Mouse (Mus musculus) hindbrain, embryonic 13.5 days (tissue): ENCODE measurements around the gene Chn2. TPM values are rescaled to one million over a fixed set of nuclear protein-coding genes. Genes with fewer than 3 reads are reported as not detected.

Experiments used
- ATAC-seq: fragments of 200-750 bp; cut with Nextera tagmentation; 2 replicates; pipeline ENCODE4 v1.8.0; 2017; ENCODE audit warnings: moderate TSS enrichment; ENCODE audit not compliant: low FRiP score
- H3K27ac ChIP-seq: fragments of 300-500 bp; sonication (generic); 2 replicates; pipeline ENCODE4 v1.5.1; 2015; ENCODE audit warnings: inconsistent platforms, mild to moderate bottlenecking, moderate library complexity
- H3K27me3 ChIP-seq: fragments of 300-500 bp; sonication (generic); 2 replicates; pipeline ENCODE4 v1.6.1; 2015; ENCODE audit warnings: mild to moderate bottlenecking, inconsistent platforms
- H3K36me3 ChIP-seq: fragments of 300-500 bp; sonication (generic); 2 replicates; pipeline ENCODE4 v1.6.1; 2015; ENCODE audit warnings: mild to moderate bottlenecking, inconsistent platforms
- H3K4me1 ChIP-seq: fragments of 300-500 bp; sonication (generic); replicated peaks from 2 replicates; pipeline ENCODE4 v1.6.1; 2015; ENCODE audit warnings: inconsistent platforms
- H3K4me2 ChIP-seq: fragments of 300-500 bp; sonication (generic); 2 replicates; pipeline ENCODE4 v1.6.1; 2015; ENCODE audit warnings: inconsistent platforms, mild to moderate bottlenecking, moderate library complexity
- H3K4me3 ChIP-seq: fragments of 300-500 bp; sonication (generic); 2 replicates; pipeline ENCODE4 v1.5.1; 2015; ENCODE audit warnings: mild to moderate bottlenecking, inconsistent platforms
- H3K9ac ChIP-seq: fragments of 300-500 bp; sonication (generic); 2 replicates; pipeline ENCODE4 v1.6.1; 2015; ENCODE audit warnings: mild to moderate bottlenecking, inconsistent platforms
- H3K9me3 ChIP-seq: fragments of 300-500 bp; sonication (generic); 2 replicates; pipeline ENCODE4 v1.6.1; 2016; ENCODE audit warnings: inconsistent platforms
- WGBS: fragments of 180-500 bp; shearing (Covaris S2); methylation state at CpG from one replicate; pipeline ENCODE4 v1.1.7; 2015; 5-methylcytosine and 5-hydroxymethylcytosine counted together
- polyA plus RNA-seq: library from polyadenylated mRNA; unstranded; fragments of >200 nt; fragmentation: Nextera tagmentation; extraction: Ambion mirVana; gene quantifications from 2 replicates; pipeline ENCODE4 v1.2.1, GENCODE M21; 2015

The Chn2 gene
- polyA plus RNA-seq, 1 experiment from 2014 or later, result 31.5 TPM

DNA sequence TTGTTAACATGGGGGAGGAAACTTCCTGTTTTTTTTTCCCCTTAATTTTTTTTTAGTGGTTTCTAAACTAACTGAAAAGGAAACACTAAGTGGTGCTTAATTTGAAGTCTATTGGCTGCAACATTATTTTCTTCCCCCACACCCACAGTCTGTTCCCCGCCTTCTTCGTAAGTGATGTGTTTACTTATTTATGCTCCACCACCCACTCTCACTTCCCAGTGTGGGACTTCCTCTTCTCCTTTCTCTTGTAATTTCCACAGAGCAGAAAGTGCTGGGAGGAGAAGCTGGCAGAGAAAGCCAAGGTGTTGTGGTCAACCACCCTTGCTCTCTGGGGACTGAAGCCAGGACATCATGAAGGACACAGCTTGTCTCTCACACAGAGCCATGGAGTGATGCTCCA lies 43.2 kb downstream of the Chn2 start:
- 84% methylated on average over 2 of the region's 2 CpGs for WGBS
- no peaks in the 10 kb centered on the region for H3K9me3 ChIP-seq
- ATAC-seq, result no peak
- 0 out of 2 replicates have a peak, but pooled peaks cover 3% of the 10 kb centered on the region for H3K4me1 ChIP-seq
- no peaks in the 10 kb centered on the region for H3K36me3 ChIP-seq
- no peak overlapping the region for H3K4me3 ChIP-seq
- H3K9ac ChIP-seq, result no peak overlapping the region
- no peaks in the 10 kb centered on the region for H3K27me3 ChIP-seq
- H3K27ac ChIP-seq, result no peak overlapping the region
- no peak overlapping the region for H3K4me2 ChIP-seq

DNA sequence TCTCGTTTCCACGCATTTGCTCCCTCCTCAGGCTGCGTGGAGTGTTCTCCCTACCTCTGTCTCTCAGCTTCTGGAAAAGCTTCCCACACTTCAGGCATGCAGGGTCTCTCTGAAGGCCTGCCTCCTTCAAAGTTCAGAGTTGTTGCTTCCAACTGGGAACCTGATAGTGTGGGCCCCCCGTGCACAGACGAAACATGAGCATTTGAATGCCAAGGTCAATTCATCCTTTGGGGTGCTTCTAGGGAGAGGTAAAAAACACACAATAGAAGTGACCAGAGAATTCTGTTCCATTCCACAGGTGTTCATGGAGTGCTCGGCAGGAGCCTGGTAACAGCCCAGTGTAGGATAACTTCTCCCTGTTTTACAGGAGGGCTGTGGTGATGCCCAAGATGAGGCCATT lies 44.7 kb downstream of the Chn2 start:
- ATAC-seq, result no peak
- Histone ChIP-seq H3K4me2 (no peak overlapping the region), H3K9ac (no peak overlapping the region), H3K27me3 (no peaks in the 10 kb centered on the region), H3K9me3 (no peaks in the 10 kb centered on the region), H3K27ac (no peak overlapping the region), H3K4me1 (0 out of 2 replicates have a peak, but pooled peaks cover 3% of the 10 kb centered on the region), H3K36me3 (no peaks in the 10 kb centered on the region), H3K4me3 (no peak overlapping the region)
- WGBS, result 83% methylated on average over 6 of the region's 6 CpGs

GRCm38 (mm10) chr6:54085009-54085408 lies 45.7 kb downstream of the Chn2 start:
- Histone ChIP-seq H3K27ac (no peak overlapping the region), H3K4me1 (0 out of 2 replicates have a peak, but pooled peaks cover 3% of the 10 kb centered on the region), H3K9ac (no peak overlapping the region), H3K4me3 (no peak overlapping the region), H3K36me3 (no peaks in the 10 kb centered on the region), H3K9me3 (no peaks in the 10 kb centered on the region), H3K27me3 (no peaks in the 10 kb centered on the region), H3K4me2 (no peak overlapping the region)
- WGBS, result 79% methylated on average over 9 of the region's 9 CpGs
- ATAC-seq, result no peak

GRCm38 (mm10) chr6:54088168-54088567 lies 48.8 kb downstream of the Chn2 start:
- WGBS, result 90% methylated on average over 4 of the region's 4 CpGs
- ATAC-seq, result no peak
- no peak overlapping the region for H3K4me3 ChIP-seq

GRCm38 (mm10) chr6:54090822-54091221 lies 51.5 kb downstream of the Chn2 start:
- no peak overlapping the region for H3K9ac ChIP-seq
- 73% methylated on average over 3 of the region's 3 CpGs for WGBS
- H3K4me3 ChIP-seq, result no peak overlapping the region
- no peaks in the 10 kb centered on the region for H3K9me3 ChIP-seq
- no peak overlapping the region for H3K27ac ChIP-seq
- no peaks in the 10 kb centered on the region for H3K36me3 ChIP-seq
- no peaks in the 10 kb centered on the region for H3K4me1 ChIP-seq
- no peak overlapping the region for H3K4me2 ChIP-seq
- ATAC-seq, result no peak
- no peaks in the 10 kb centered on the region for H3K27me3 ChIP-seq

More at GRCm38 (mm10) chr6:54088168-54088567, 48.8 kb downstream of the Chn2 start:
- H3K9me3 ChIP-seq, result no peaks in the 10 kb centered on the region
- no peak overlapping the region for H3K9ac ChIP-seq
- no peak overlapping the region for H3K4me2 ChIP-seq
- H3K4me1 ChIP-seq, result no peaks in the 10 kb centered on the region
- no peak overlapping the region for H3K27ac ChIP-seq
- no peaks in the 10 kb centered on the region for H3K36me3 ChIP-seq
- no peaks in the 10 kb centered on the region for H3K27me3 ChIP-seq

GRCm38 (mm10) chr6:54092920-54093319 lies 53.6 kb downstream of the Chn2 start:
- no peak overlapping the region for H3K4me2 ChIP-seq
- WGBS, result 84% methylated on average over 3 of the region's 3 CpGs
- peaks cover 5% of the 10 kb centered on the region; the same call in 1 of the 2 replicates for H3K27me3 ChIP-seq
- H3K9me3 ChIP-seq, result no peaks in the 10 kb centered on the region
- no peak overlapping the region for H3K9ac ChIP-seq
- ATAC-seq, result no peak
- no peak overlapping the region for H3K4me3 ChIP-seq
- H3K27ac ChIP-seq, result no peak overlapping the region
- no peaks in the 10 kb centered on the region for H3K36me3 ChIP-seq
- H3K4me1 ChIP-seq, result peaks cover 10% of the 10 kb centered on the region

DNA sequence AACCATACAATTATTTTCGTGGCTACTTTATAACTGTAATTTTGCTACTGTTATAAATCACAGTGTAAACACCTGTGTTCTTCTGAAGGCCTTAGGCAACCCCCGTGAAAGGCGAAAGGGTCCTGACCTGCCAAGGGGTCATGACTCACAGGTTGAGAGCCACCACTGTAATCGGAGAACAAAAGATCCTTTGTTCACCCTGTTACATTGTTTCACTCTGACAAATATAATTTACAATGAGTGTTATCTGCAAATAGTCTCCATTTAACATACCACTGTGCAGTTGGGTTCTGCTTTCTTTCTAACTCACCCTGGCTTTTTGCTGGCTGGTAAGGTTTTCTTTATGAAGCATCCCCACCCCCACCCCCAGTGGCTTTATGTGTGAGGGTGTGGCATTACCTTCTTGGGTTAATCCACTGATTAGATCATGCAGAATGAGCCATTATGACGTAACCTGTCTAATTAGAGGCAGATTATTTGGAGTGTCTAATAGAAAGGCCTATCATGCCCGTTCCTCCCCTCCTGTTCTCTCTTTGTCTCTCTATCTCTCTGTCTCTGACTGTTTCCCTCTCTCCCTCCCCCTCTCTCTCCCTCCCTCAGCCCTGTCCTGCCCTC lies 56.9 kb downstream of the Chn2 start:
- WGBS, result 24% methylated on average over 6 of the region's 6 CpGs
- no peak for ATAC-seq
- no peak overlapping the region for H3K27ac ChIP-seq
- no peak overlapping the region for H3K4me2 ChIP-seq
- peaks cover 10% of the 10 kb centered on the region for H3K4me1 ChIP-seq
- no peaks in the 10 kb centered on the region for H3K9me3 ChIP-seq
- no peak overlapping the region for H3K9ac ChIP-seq
- H3K36me3 ChIP-seq, result no peaks in the 10 kb centered on the region
- H3K4me3 ChIP-seq, result no peak overlapping the region
- H3K27me3 ChIP-seq, result peaks cover 5% of the 10 kb centered on the region; the same call in 1 of the 2 replicates

DNA sequence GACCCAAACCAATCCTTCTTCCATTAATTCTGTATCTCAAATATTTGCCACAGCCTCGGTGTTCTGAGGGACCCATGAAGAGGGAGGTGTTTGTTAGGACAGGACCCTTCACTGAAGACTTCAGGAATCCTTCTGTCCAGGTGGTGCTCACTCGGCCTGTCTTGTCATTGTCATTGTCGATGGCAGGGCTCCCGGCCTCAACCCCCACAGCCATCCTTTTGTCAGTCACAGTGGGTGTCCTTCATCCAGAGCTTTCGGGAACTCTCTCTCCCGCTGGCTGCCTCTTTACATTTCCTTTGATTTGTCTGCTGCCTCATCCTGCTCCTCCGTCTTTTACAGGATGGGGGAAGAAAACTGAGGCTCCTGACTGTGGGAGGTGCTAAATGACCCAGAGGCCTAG lies 57.5 kb downstream of the Chn2 start:
- peaks cover 5% of the 10 kb centered on the region; the same call in 1 of the 2 replicates for H3K27me3 ChIP-seq
- H3K9ac ChIP-seq, result no peak overlapping the region
- peaks cover 10% of the 10 kb centered on the region for H3K4me1 ChIP-seq
- no peaks in the 10 kb centered on the region for H3K9me3 ChIP-seq
- H3K4me3 ChIP-seq, result no peak overlapping the region
- ATAC-seq, result no peak
- no peak overlapping the region for H3K27ac ChIP-seq
- 6% methylated on average over 7 of the region's 7 CpGs for WGBS
- H3K4me2 ChIP-seq, result no peak overlapping the region
- H3K36me3 ChIP-seq, result no peaks in the 10 kb centered on the region

DNA sequence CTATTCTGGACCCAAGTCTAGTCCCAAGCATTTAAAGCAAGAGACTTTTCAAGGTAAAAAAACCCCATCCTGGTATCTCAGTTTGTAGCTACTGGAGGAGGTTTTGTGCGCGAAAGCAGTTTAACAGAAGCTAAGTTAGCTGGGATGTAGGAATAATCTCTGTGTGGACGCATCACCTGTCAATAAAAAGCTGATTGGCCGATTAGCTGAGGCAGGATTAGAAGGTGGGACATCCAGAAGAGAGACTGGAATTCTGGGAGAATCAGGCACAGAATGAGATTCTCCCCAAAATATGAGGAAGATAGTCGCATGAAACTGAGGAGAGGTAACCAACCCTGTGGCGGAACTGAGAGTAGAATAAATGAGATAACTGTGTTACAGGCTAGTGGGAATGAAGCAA lies 59.0 kb downstream of the Chn2 start:
- no peak overlapping the region for H3K9ac ChIP-seq
- WGBS, result 94% methylated on average over 6 of the region's 6 CpGs
- no peaks in the 10 kb centered on the region for H3K36me3 ChIP-seq
- H3K27me3 ChIP-seq, result peaks cover 5% of the 10 kb centered on the region; the same call in 1 of the 2 replicates
- no peak for ATAC-seq
- no peaks in the 10 kb centered on the region for H3K9me3 ChIP-seq
- H3K4me3 ChIP-seq, result no peak overlapping the region
- H3K4me2 ChIP-seq, result no peak overlapping the region
- H3K27ac ChIP-seq, result no peak overlapping the region
- H3K4me1 ChIP-seq, result peaks cover 13% of the 10 kb centered on the region

DNA sequence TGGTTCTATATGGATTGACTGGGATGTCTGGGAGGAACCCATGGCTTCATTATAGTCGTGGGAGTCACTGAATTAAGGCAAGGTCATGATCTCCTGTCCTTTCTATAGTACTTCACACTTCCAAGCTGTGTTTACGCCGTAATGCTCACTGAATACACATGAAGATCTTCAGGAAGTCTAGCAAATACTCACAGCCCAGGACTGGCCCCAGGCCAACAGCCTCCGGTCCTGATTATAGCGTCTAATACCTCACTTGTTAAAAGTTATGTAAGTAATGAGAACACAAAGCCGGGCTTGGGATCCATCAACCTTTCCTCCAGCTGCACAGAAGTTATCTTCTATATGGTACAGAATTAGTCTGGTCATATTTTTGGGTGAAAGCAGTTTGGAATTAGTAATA lies 60.3 kb downstream of the Chn2 start:
- Histone ChIP-seq H3K4me1 (peaks cover 15% of the 10 kb centered on the region), H3K9ac (no peak overlapping the region), H3K9me3 (no peaks in the 10 kb centered on the region), H3K27ac (no peak overlapping the region), H3K4me3 (no peak overlapping the region), H3K27me3 (peaks cover 5% of the 10 kb centered on the region; the same call in 1 of the 2 replicates), H3K36me3 (no peaks in the 10 kb centered on the region), H3K4me2 (no peak overlapping the region)
- no peak for ATAC-seq
- whole genome bisulfite sequencing, result 69% methylated on average over 6 of the region's 6 CpGs

DNA sequence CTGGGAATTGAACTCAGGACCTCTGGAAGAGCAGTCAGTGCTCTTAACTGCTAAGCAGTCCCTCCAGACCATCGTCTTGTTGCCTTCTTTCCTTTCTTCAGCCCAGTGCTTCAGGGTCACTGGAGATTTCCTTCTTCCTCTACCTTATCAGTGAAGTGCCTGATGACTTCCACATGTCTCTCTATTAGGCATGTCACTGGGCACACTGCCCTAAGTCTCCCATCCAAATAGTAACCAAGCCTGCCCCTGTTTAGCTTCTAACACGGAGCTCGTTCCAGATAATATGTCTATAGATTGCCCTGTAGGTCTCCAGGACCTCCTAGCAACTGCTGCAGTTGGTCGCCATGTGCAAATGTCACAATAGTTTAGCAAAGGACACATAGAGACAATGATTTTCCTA lies 62.9 kb downstream of the Chn2 start:
- Histone ChIP-seq H3K27me3 (peaks cover 5% of the 10 kb centered on the region; the same call in 1 of the 2 replicates), H3K4me3 (no peak overlapping the region), H3K9ac (no peak overlapping the region), H3K4me2 (no peak overlapping the region), H3K36me3 (no peaks in the 10 kb centered on the region), H3K9me3 (no peaks in the 10 kb centered on the region), H3K27ac (no peak overlapping the region), H3K4me1 (peaks cover 26% of the 10 kb centered on the region)
- 93% methylated on average over 4 of the region's 4 CpGs for WGBS
- ATAC-seq, result no peak

GRCm38 (mm10) chr6:54103276-54103975 lies 64.1 kb downstream of the Chn2 start:
- H3K4me2 ChIP-seq, result no peak overlapping the region
- no peak for ATAC-seq
- no peaks in the 10 kb centered on the region for H3K36me3 ChIP-seq
- WGBS, result 82% methylated on average over 9 of the region's 9 CpGs
- no peaks in the 10 kb centered on the region for H3K9me3 ChIP-seq
- no peaks in the 10 kb centered on the region for H3K27me3 ChIP-seq
- no peak overlapping the region for H3K27ac ChIP-seq
- no peak overlapping the region for H3K9ac ChIP-seq
- H3K4me1 ChIP-seq, result peaks cover 23% of the 10 kb centered on the region
- no peak overlapping the region for H3K4me3 ChIP-seq
